Mouse (Mus musculus): ENCODE results near the gene Ginm1. TPM values are rescaled to one million over a fixed set of nuclear protein-coding genes. Genes with fewer than 3 reads are reported as not detected.

The Ginm1 gene
- polyA plus RNA-seq (2017; shearing (Covaris generic)): 87.6 TPM

DNA sequence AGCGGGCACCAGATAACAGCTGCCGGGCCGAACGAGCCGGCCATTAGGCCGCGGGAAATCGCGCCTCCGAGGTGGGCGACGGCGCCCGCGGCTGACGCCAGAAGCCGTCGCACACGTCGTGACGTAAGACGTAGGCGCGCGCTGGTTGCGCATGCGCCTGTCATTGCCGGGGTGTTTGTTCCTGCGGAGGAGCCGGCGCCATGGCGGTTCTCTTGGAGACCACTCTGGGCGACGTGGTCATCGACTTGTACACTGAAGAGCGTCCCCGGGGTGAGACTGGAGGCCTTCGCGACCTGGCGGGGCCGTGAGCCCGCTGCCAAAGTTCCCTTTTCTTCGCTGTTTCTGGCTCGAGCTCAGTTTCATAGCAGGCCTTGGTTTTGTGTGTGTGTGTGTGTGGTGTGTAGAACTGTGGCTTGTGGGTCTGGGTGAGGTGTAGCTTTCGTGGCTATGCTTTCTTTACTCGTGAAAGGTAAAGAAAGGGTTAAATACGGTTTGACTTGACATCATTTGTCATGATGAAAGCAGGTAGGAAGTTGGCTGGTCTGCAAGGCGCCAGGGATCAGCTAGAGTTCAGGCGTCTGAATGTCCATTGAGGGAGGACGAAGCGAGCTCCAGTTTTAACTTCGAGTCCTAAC lies at the start of gene Ginm1, which contains the start of gene Ppil4:
TSS of gene Ginm1 (minus strand) at position 74 of the 635 bp plus-strand sequence.
TSS of gene Ppil4 (plus strand) at position 141 of the 635 bp plus-strand sequence.

GRCm38 (mm10) chr10:7832171-7832676 lies 39.6 kb upstream of the Ginm1 start, which contains the start of gene Zc3h12d:
Gene Zc3h12d (plus strand): TSS chr10:7832470.

DNA sequence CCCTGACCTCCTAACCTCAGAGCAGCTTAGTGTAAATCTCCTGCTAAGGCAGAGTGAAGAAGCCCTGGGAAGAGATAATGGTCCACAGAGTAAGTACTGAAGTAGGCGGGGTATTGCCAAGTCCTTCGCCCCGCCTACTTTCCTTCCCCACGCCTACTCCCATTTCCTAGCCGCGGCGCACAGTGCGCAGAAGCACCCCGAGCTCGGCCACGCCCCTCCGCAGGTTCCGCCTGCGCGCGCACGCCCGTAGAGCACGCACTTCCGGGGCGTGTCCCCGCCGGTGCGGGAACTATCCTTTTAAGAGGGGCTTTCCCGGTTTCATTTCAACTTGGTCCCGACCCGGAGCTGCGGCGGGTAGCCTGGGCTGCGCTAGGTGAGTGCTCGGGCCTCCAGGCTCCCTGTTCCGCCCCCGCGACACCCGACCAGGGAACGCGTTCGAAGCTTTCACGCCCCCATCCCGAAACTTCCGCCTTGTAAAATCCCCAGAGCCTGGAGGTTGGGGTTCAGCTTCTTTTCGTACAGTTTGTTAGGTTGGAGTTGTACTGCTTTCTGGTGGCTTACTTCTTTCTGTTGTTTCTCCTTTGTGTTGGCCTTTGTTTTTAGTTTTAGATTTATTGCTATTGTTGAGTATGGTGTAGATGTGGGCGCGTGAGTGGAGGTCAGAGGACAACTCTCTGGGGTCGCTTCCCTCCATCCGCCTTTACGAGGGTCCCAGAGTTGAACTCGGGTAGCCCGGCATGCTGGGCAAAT lies 66.7 kb downstream of the Ginm1 start, which contains the start of gene Katna1:
TSS of gene Katna1 (plus strand) at position 250 of the 750 bp plus-strand sequence.

Other genes starting within 250 kb of the Ginm1 start
- gene Lrp11, start 203.0 kb downstream of the Ginm1 start, polyA plus RNA-seq (2017; shearing (Covaris generic)): 1.4 TPM
- 19.7 TPM for gene Nup43, start 125.3 kb downstream of the Ginm1 start, polyA plus RNA-seq (2017; shearing (Covaris generic))
- 109 TPM for gene Pcmt1, start 111.7 kb downstream of the Ginm1 start, polyA plus RNA-seq (2017; shearing (Covaris generic))
- gene Lats1, start 111.6 kb downstream of the Ginm1 start, polyA plus RNA-seq (2017; shearing (Covaris generic)): 18.0 TPM
- gene Katna1, start 66.8 kb downstream of the Ginm1 start, polyA plus RNA-seq (2017; shearing (Covaris generic)): 98.2 TPM
- 120 TPM for gene Ppil4, start 67 bp upstream of the Ginm1 start, polyA plus RNA-seq (2017; shearing (Covaris generic))
- 11.5 TPM for gene Zc3h12d, start 39.6 kb upstream of the Ginm1 start, polyA plus RNA-seq (2017; shearing (Covaris generic))
- gene Tab2, start 163.4 kb upstream of the Ginm1 start, polyA plus RNA-seq (2017; shearing (Covaris generic)): 14.4 TPM